9 mouse cellular contexts compared by ENCODE assay signal in genomic region chr2:90848331-90848730, GRCm38 (mm10). TPM values are rescaled to one million over a fixed set of nuclear protein-coding genes. Genes with fewer than 3 reads are reported as not detected.
DNase-seq lines count a peak whose midpoint lies in the region; ATAC-seq and TF ChIP-seq lines count a peak whose summit lies in the region.
"Had no signal": no experiment of that assay in that cellular context is flagged by ENCODE, and none has a peak within 500 bp of the region (broad histone marks: within the 10 kb centered on the region; RNA-seq: fewer than 3 reads in every experiment).

No protein-coding gene starts in this region.

- H3K4me3 ChIP-seq in erythroblast, embryonic 14.5 days (replicated peaks), result peak overlapping the region; percentile 89
- H3K4me3 ChIP-seq in bone marrow macrophage, adult 2 months (ENCODE audit: insufficient read depth, low read length), result peak overlapping the region; percentile 80; the same call in 1 of the 2 replicates
- peak overlapping the region; percentile 63 for H3K4me3 ChIP-seq in hindbrain, embryonic 13.5 days
- H3K4me3 ChIP-seq in macrophage (ENCODE audit: inconsistent target), result peak overlapping the region; percentile 76

- no peak for ATAC-seq in erythroblast, adult 5-6 weeks (replicated peaks; ENCODE audit: low FRiP score, poor library complexity, severe bottlenecking)
- ATAC-seq in hindbrain, embryonic 13.5 days (ENCODE audit: low FRiP score), result no peak

- intact Hi-C loops in gastrocnemius, postnatal 14 days (cut with DNase I; ENCODE audit: low total_unique reads), result no loop called here

- H3K79me2 ChIP-seq in macrophage (ENCODE audit: inconsistent target), result peaks cover 50% of the 10 kb centered on the region

- DNase-seq in thymus, postnatal 0 days (ENCODE audit: low spot score), result no peak
- DNase-seq in T-cell, adult 2 months (ENCODE audit: low spot score), result no peak
- no peak for DNase-seq in gastrocnemius, postnatal 14 days
- DNase-seq: thymus, postnatal 25 days had no signal

- H3K27ac ChIP-seq in bone marrow macrophage, adult 2 months (ENCODE audit: insufficient read depth, low read depth, low read length), result no peak overlapping the region
- peak overlapping the region; percentile 92 for H3K27ac ChIP-seq in hindbrain, embryonic 13.5 days
- H3K27ac ChIP-seq in macrophage, result no peak overlapping the region

- 89% methylated on average over 5 of the region's 5 CpGs for WGBS in hindbrain, embryonic 13.5 days
- 95% methylated on average over 5 of the region's 5 CpGs for WGBS in macrophage (ENCODE audit: missing documents)

- peaks cover 41% of the 10 kb centered on the region for H3K36me3 ChIP-seq in erythroblast, embryonic 14.5 days (ENCODE audit: control insufficient read depth)
- peaks cover 31% of the 10 kb centered on the region for H3K36me3 ChIP-seq in hindbrain, embryonic 13.5 days
- H3K36me3 ChIP-seq in macrophage (ENCODE audit: inconsistent target), result peaks cover 36% of the 10 kb centered on the region

- TF ChIP-seq CTCF in bone marrow macrophage, adult 2 months (IDR thresholded peaks at IDR 0.05; ENCODE audit: low read depth, low read length), result no peak

- H3K4me2 ChIP-seq in hindbrain, embryonic 13.5 days, result peak overlapping the region; percentile 65

- peak overlapping the region; percentile 87 for H3K9ac ChIP-seq in hindbrain, embryonic 13.5 days

- H3K4me1 ChIP-seq in erythroblast, embryonic 14.5 days (ENCODE audit: control insufficient read depth), result peaks cover 46% of the 10 kb centered on the region
- peaks cover 11% of the 10 kb centered on the region for H3K4me1 ChIP-seq in bone marrow macrophage, adult 2 months (ENCODE audit: control insufficient read depth, insufficient read depth, low read length)
- peaks cover 30% of the 10 kb centered on the region for H3K4me1 ChIP-seq in hindbrain, embryonic 13.5 days (replicated peaks)

- H3K9me3 ChIP-seq in erythroblast, embryonic 14.5 days (ENCODE audit: control insufficient read depth, low read length), result no peaks in the 10 kb centered on the region
- no peaks in the 10 kb centered on the region for H3K9me3 ChIP-seq in hindbrain, embryonic 13.5 days

- H3K27me3 ChIP-seq in erythroblast, embryonic 14.5 days (ENCODE audit: control insufficient read depth), result no peaks in the 10 kb centered on the region
- H3K27me3 ChIP-seq in hindbrain, embryonic 13.5 days, result no peaks in the 10 kb centered on the region

- TF ChIP-seq POLR2A in bone marrow macrophage, adult 2 months (IDR thresholded peaks at IDR 0.05; ENCODE audit: borderline replicate concordance, low read depth, low read length), result no peak

RNA-seq across cellular contexts. Expression of gene Mtch2, which starts 1.4 kb away (rescaled TPM):
- 1.8 and 1.9 TPM in 2 replicates for polyA plus RNA-seq in erythroblast, embryonic 14.5 days (2012)
- total RNA-seq in erythroblast, adult 5-6 weeks (2015; ENCODE audit: low replicate concordance), result 61.7 and 91.3 TPM in 2 replicates
- 37.2 and 37.7 TPM in 2 replicates for total RNA-seq in erythroblast, adult 5-6 weeks (2017; ENCODE audit: low replicate concordance)
- polyA plus RNA-seq in bone marrow macrophage, adult 2 months (2012; ENCODE audit: insufficient read depth, insufficient read length, missing spikeins), result 106 and 108 TPM in 2 replicates
- polyA plus RNA-seq in hindbrain, embryonic 13.5 days (2015; fragmentation: Nextera tagmentation; extraction: Ambion mirVana), result 258 and 261 TPM in 2 replicates
- 100 to 1,000 TPM in 21 of 26 experiments, 10 to 100 TPM in 5; 54.6 to 183 (median 126) TPM for total RNA-seq in macrophage (2018; cell fraction: chromatin; rRNA removed)
- total RNA-seq in macrophage (2018; cell fraction: cytosol; rRNA removed), result 100 to 1,000 TPM in 9 of 26 experiments, 10 to 100 TPM in 17; 79.1 to 113 (median 93.9) TPM
- total RNA-seq in macrophage (2018; cell fraction: nucleus; rRNA removed), result 100 to 1,000 TPM in 12 of 26 experiments, 10 to 100 TPM in 14; 51.8 to 170 (median 97.6) TPM
- polyA plus RNA-seq in macrophage (2018), result 83.8 to 94.4 TPM (median 87.4 TPM) in 3 replicates
- polyA plus RNA-seq in thymus, postnatal 0 days (2015; fragmentation: Nextera tagmentation; extraction: Ambion mirVana), result 140 and 150 TPM in 2 replicates
- total RNA-seq in gastrocnemius, postnatal 14 days (2021), result 100 to 1,000 TPM; 144 to 162 TPM

RNA-seq across cellular contexts. Expression of gene C1qtnf4, which starts 37.3 kb away (rescaled TPM):
- 3.9 and 5.9 TPM in 2 replicates for polyA plus RNA-seq in erythroblast, embryonic 14.5 days (2012)
- total RNA-seq in erythroblast, adult 5-6 weeks (2015; ENCODE audit: low replicate concordance), result not detected in 2 replicates
- total RNA-seq in erythroblast, adult 5-6 weeks (2017; ENCODE audit: low replicate concordance), result not detected in 2 replicates
- polyA plus RNA-seq in bone marrow macrophage, adult 2 months (2012; ENCODE audit: insufficient read depth, insufficient read length, missing spikeins), result not detected in 2 replicates
- 31.2 and 46.2 TPM in 2 replicates for polyA plus RNA-seq in hindbrain, embryonic 13.5 days (2015; fragmentation: Nextera tagmentation; extraction: Ambion mirVana)
- total RNA-seq in macrophage (2018; cell fraction: chromatin; rRNA removed), result not detected
- total RNA-seq in macrophage (2018; cell fraction: cytosol; rRNA removed), result not detected
- total RNA-seq in macrophage (2018; cell fraction: nucleus; rRNA removed), result not detected
- not detected in 3 replicates for polyA plus RNA-seq in macrophage (2018)
- 4.4 and 4.5 TPM in 2 replicates for polyA plus RNA-seq in thymus, postnatal 0 days (2015; fragmentation: Nextera tagmentation; extraction: Ambion mirVana)
- total RNA-seq in gastrocnemius, postnatal 14 days (2021), result 1 to 10 TPM; 5.0 to 6.5 TPM

RNA-seq across cellular contexts. Expression of gene Kbtbd4, which starts 56.2 kb away (rescaled TPM):
- polyA plus RNA-seq in erythroblast, embryonic 14.5 days (2012), result 0.30 and 0.53 TPM in 2 replicates
- 1.7 and 5.8 TPM in 2 replicates for total RNA-seq in erythroblast, adult 5-6 weeks (2015; ENCODE audit: low replicate concordance)
- 2.8 TPM in 2 replicates for total RNA-seq in erythroblast, adult 5-6 weeks (2017; ENCODE audit: low replicate concordance)
- polyA plus RNA-seq in bone marrow macrophage, adult 2 months (2012; ENCODE audit: insufficient read depth, insufficient read length, missing spikeins), result 16.7 and 24.8 TPM in 2 replicates
- 56.2 and 61.6 TPM in 2 replicates for polyA plus RNA-seq in hindbrain, embryonic 13.5 days (2015; fragmentation: Nextera tagmentation; extraction: Ambion mirVana)
- total RNA-seq in macrophage (2018; cell fraction: chromatin; rRNA removed), result 10 to 100 TPM in 14 of 26 experiments, 1 to 10 TPM in 11, under 1 TPM in 1; 0.82 to 24.8 (median 12.2) TPM
- 10 to 100 TPM in 22 of 26 experiments, 1 to 10 TPM in 4; 5.5 to 18.9 (median 14.1) TPM for total RNA-seq in macrophage (2018; cell fraction: cytosol; rRNA removed)
- 10 to 100 TPM in 17 of 26 experiments, 1 to 10 TPM in 9; 3.5 to 23.2 (median 13.0) TPM for total RNA-seq in macrophage (2018; cell fraction: nucleus; rRNA removed)
- polyA plus RNA-seq in macrophage (2018), result 11.7 to 17.7 TPM (median 14.4 TPM) in 3 replicates
- 30.8 and 31.8 TPM in 2 replicates for polyA plus RNA-seq in thymus, postnatal 0 days (2015; fragmentation: Nextera tagmentation; extraction: Ambion mirVana)
- total RNA-seq in gastrocnemius, postnatal 14 days (2021), result 10 to 100 TPM; 12.9 to 14.5 TPM

RNA-seq across cellular contexts. Expression of gene Ndufs3, which starts 56.3 kb away (rescaled TPM):
- polyA plus RNA-seq in erythroblast, embryonic 14.5 days (2012), result 9.7 and 11.4 TPM in 2 replicates
- total RNA-seq in erythroblast, adult 5-6 weeks (2015; ENCODE audit: low replicate concordance), result 36.2 and 37.3 TPM in 2 replicates
- total RNA-seq in erythroblast, adult 5-6 weeks (2017; ENCODE audit: low replicate concordance), result 28.0 and 29.0 TPM in 2 replicates
- polyA plus RNA-seq in bone marrow macrophage, adult 2 months (2012; ENCODE audit: insufficient read depth, insufficient read length, missing spikeins), result 84.0 and 102 TPM in 2 replicates
- 212 and 215 TPM in 2 replicates for polyA plus RNA-seq in hindbrain, embryonic 13.5 days (2015; fragmentation: Nextera tagmentation; extraction: Ambion mirVana)
- total RNA-seq in macrophage (2018; cell fraction: chromatin; rRNA removed), result 10 to 100 TPM in 25 of 26 experiments, 1 to 10 TPM in 1; 9.7 to 88.8 (median 48.3) TPM
- 100 to 1,000 TPM in 12 of 26 experiments, 10 to 100 TPM in 14; 68.1 to 131 (median 98.3) TPM for total RNA-seq in macrophage (2018; cell fraction: cytosol; rRNA removed)
- total RNA-seq in macrophage (2018; cell fraction: nucleus; rRNA removed), result 10 to 100 TPM; 19.6 to 91.0 (median 53.1) TPM
- polyA plus RNA-seq in macrophage (2018), result 67.4 to 116 TPM (median 113 TPM) in 3 replicates
- polyA plus RNA-seq in thymus, postnatal 0 days (2015; fragmentation: Nextera tagmentation; extraction: Ambion mirVana), result 224 and 230 TPM in 2 replicates
- total RNA-seq in gastrocnemius, postnatal 14 days (2021), result 100 to 1,000 TPM; 444 to 537 TPM

Comparison
In these comparisons a context has a peak if more than half of its experiments do, and no peak if none do; other contexts are left out.
1. RNA of gene Mtch2, which starts 1.4 kb away (polyA plus RNA-seq): 258 to 261 TPM in hindbrain, embryonic 13.5 days, 140 to 150 TPM in thymus, postnatal 0 days, 106 to 108 TPM in bone marrow macrophage, adult 2 months and 83.8 to 94.4 TPM in macrophage; 1.8 to 1.9 TPM in erythroblast, embryonic 14.5 days; every median in the first group is over 10 times any median in the second.
2. Peak in every context shown above with its lines, with median percentiles within 50 percentile points of each other: H3K4me3 ChIP-seq.